Mouse (Mus musculus) stomach, postnatal 0 days (tissue): ENCODE measurements around the gene Hoxa10.

Experiments
- CTCF ChIP-seq: IDR thresholded peaks from 2 replicates; pipeline ENCODE4 v1.5.1; 2016; ENCODE audit warnings: antibody characterized with exemption, low read depth, mild to moderate bottlenecking, moderate library complexity
- EP300 ChIP-seq: optimal IDR thresholded peaks from 2 replicates; pipeline ENCODE3; 2016; ENCODE audit warnings: antibody characterized with exemption

DNA sequence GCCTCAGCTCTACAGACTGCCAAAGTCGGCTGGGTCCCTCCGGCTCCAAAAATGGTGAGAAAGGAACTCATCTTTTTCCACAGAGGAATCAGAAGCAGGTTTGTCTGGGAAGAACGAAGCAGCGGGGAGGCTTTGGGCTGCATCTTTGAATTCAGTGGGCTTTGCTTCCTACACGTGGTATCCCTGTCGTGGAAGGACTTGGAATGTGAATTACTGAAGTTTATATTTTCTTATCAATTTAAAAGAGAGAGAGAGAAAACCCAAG, 22.6 kb upstream of the Hoxa10 start:
- TF ChIP-seq CTCF (no peak), EP300 (no peak)
